Mouse (Mus musculus) forebrain, embryonic 12.5 days (tissue): Measurements from ENCODE around the gene Eaf1. TPM values are rescaled to one million over a fixed set of nuclear protein-coding genes. Genes with fewer than 3 reads are reported as not detected.

Experiments
- ATAC-seq: fragments of 200-750 bp; cut with Nextera tagmentation; 2 replicates; pipeline ENCODE4 v1.8.0; 2017; ENCODE audit warnings: moderate TSS enrichment; ENCODE audit not compliant: low FRiP score
- H3K27ac ChIP-seq: fragments of 300-500 bp; sonication (generic); 2 replicates; pipeline ENCODE4 v1.5.1; 2016; ENCODE audit warnings: mild to moderate bottlenecking
- H3K27me3 ChIP-seq: fragments of 300-500 bp; sonication (generic); 2 replicates; pipeline ENCODE4 v1.6.1; 2016; ENCODE audit warnings: mild to moderate bottlenecking
- H3K36me3 ChIP-seq: fragments of 300-500 bp; sonication (generic); replicated peaks from 2 replicates; pipeline ENCODE4 v1.6.1; 2016; ENCODE audit warnings: mild to moderate bottlenecking
- H3K4me1 ChIP-seq: fragments of 300-500 bp; sonication (generic); 2 replicates; pipeline ENCODE4 v1.6.1; 2016
- H3K4me2 ChIP-seq: fragments of 300-500 bp; sonication (generic); 2 replicates; pipeline ENCODE4 v1.6.1; 2016; ENCODE audit warnings: mild to moderate bottlenecking, moderate library complexity
- H3K4me3 ChIP-seq: fragments of 300-500 bp; sonication (generic); replicated peaks from 2 replicates; pipeline ENCODE4 v1.5.1; 2016; ENCODE audit warnings: mild to moderate bottlenecking
- H3K9ac ChIP-seq: fragments of 300-500 bp; sonication (generic); 2 replicates; pipeline ENCODE4 v1.6.1; 2016; ENCODE audit warnings: mild to moderate bottlenecking
- H3K9me3 ChIP-seq: fragments of 300-500 bp; sonication (generic); 2 replicates; pipeline ENCODE4 v1.6.1; 2016
- WGBS: fragments of 180-500 bp; shearing (Covaris S2); methylation state at CpG from one replicate; pipeline ENCODE4 v1.1.7; 2016; 5-methylcytosine and 5-hydroxymethylcytosine counted together
- polyA plus RNA-seq: library from polyadenylated mRNA; unstranded; fragments of >200 nt; fragmentation: Nextera tagmentation; extraction: Ambion mirVana; gene quantifications from 2 replicates; pipeline ENCODE4 v1.2.1, GENCODE M21; 2016

The Eaf1 gene
- polyA plus RNA-seq, 1 experiment from 2014 or later = 22.8 TPM

- H3K4me2 ChIP-seq = no peak overlapping the region
- no peak overlapping the region for H3K9ac ChIP-seq
- H3K9me3 ChIP-seq = no peaks in the 10 kb centered on the region
- H3K27ac ChIP-seq = no peak overlapping the region
- H3K36me3 ChIP-seq = no peaks in the 10 kb centered on the region
- WGBS = 86% methylated on average over 9 of the region's 9 CpGs
- H3K27me3 ChIP-seq = no peaks in the 10 kb centered on the region
- H3K4me3 ChIP-seq = no peak overlapping the region
- H3K4me1 ChIP-seq = no peaks in the 10 kb centered on the region
- ATAC-seq = no peak
Observed at GRCm38 (mm10) chr14:31557784-31558183, 63.6 kb downstream of the Eaf1 start.

- Histone ChIP-seq H3K4me3 (no peak overlapping the region), H3K36me3 (no peaks in the 10 kb centered on the region), H3K9ac (no peak overlapping the region), H3K9me3 (no peaks in the 10 kb centered on the region), H3K27me3 (no peaks in the 10 kb centered on the region), H3K4me2 (no peak overlapping the region), H3K4me1 (no peaks in the 10 kb centered on the region), H3K27ac (no peak overlapping the region)
- no peak for ATAC-seq
- 76% methylated on average over 5 of the region's 5 CpGs for WGBS
Observed at GRCm38 (mm10) chr14:31559216-31559615, 65.0 kb downstream of the Eaf1 start.

Other genes starting within 250 kb of the Eaf1 start
- 14.8 and 15.8 TPM in 2 replicates for gene Phf7, start 243.1 kb upstream of the Eaf1 start, polyA plus RNA-seq
- gene Bap1, start 242.9 kb upstream of the Eaf1 start, polyA plus RNA-seq = 130 and 135 TPM in 2 replicates
- 7.3 and 8.0 TPM in 2 replicates for gene Dnah1, start 170.5 kb upstream of the Eaf1 start, polyA plus RNA-seq
- gene Capn7, start 157.8 kb upstream of the Eaf1 start, polyA plus RNA-seq = 46.8 and 47.5 TPM in 2 replicates
- gene Sh3bp5, start 58.3 kb upstream of the Eaf1 start, polyA plus RNA-seq = 37.7 and 39.1 TPM in 2 replicates
- gene Mettl6, start 641 bp downstream of the Eaf1 start, polyA plus RNA-seq = 73.5 and 78.9 TPM in 2 replicates
- 0.06 and 0.15 TPM in 2 replicates for gene Colq, start 96.9 kb downstream of the Eaf1 start, polyA plus RNA-seq
- 1.1 TPM in 1 of 2 replicates, not detected in the other for gene Gm49387, start 146.5 kb downstream of the Eaf1 start, polyA plus RNA-seq
- 13.9 and 15.2 TPM in 2 replicates for gene Btd, start 146.6 kb downstream of the Eaf1 start, polyA plus RNA-seq
- 6.9 and 8.9 TPM in 2 replicates for gene Hacl1, start 146.9 kb downstream of the Eaf1 start, polyA plus RNA-seq